Mouse (Mus musculus): ENCODE measurements around the gene Gm10972. TPM values are rescaled to one million over a fixed set of nuclear protein-coding genes. Genes with fewer than 3 reads are reported as not detected.
"Not testable (repeated sequence)": the region's sequence is repeated elsewhere in the genome, so short reads cannot be mapped to it uniquely, and the experiment has no call there.

Gene Gm10972
- total and polyA plus RNA-seq, 3 experiments: not detected

DNA sequence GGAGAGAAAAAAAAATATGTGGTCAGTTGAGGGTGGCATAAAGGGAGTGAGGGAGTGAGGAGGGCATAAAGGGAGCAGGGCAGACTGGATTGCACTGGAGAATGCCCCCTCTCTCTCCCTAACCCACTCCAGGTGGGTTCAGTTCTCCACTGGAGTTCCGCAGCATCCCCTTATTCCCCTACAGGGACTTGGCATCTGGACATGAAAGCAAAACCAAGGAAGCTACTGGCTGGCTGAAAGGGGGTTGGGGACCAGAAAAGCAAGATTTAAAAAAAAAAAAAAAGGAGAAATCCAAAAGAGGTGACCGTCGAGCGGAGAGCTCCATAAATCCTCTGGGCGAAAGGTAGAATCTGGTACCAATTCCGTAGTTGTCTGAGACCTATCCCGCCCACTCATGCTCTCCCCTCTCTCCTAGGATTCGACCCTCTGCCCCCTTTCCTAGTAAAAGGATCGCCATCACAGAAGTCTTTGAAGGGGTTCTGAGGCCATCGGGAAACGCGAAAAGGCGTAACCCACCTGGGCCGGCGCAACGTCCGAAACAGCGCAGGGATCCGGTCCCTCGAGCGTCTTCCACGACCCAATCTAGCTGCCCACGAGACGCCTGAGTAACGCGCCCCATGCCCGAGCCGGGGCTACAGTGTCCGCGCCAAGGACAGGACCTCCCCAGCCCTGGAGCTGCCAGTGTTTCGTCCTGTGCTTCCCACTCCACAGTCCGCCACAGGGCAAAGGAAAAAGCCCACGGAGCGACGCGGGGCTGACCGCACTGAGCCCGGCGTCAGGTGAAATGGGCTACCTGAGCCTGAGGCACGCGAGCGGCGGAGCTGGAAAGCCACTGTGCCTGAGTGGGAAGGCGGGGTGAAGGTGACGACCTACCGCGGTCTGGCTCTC, 15.2 kb downstream of the Gm10972 start:
- H3K9ac ChIP-seq (ENCODE audit: control insufficient read depth, low read depth, low read length, poor library complexity, severe bottlenecking): peak overlapping the region; percentile 56
- DNase-seq (ENCODE audit: low read depth, low spot score): not testable (repeated sequence)

DNA sequence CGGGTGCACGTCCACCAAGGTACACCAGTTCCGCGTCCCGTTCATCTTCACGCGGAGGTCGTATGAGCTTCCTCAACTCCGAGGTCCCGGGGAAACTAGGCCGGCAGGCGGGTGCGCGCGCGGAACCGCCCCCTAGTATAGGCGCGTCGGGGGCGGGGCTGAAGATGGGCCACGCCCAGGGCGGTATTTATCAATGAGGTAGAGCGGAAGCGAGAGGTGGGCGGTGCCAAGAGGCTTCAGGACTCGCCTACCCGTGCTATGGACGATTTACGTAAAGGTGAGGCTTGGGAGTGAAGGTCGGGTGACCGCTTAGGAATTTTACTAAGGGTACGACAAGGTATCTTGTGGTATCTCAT, 15.8 kb downstream of the Gm10972 start, which contains the start of gene Tuft1:
Gene Tuft1, minus strand, starts transcription at position 133 of the 356 bp plus-strand sequence.
- not testable (repeated sequence) for DNase-seq (ENCODE audit: low read depth, low spot score); H3K27me3 ChIP-seq (ENCODE audit: control insufficient read depth in 1 of 2, insufficient read depth in 2 of 2, low read length in 2 of 2); H3K36me3 ChIP-seq (ENCODE audit: control insufficient read depth in 1 of 2, insufficient read depth in 2 of 2, low read length in 2 of 2); H3K79me2 ChIP-seq (ENCODE audit: control insufficient read depth, insufficient read depth, low read length, poor library complexity); H3K9me3 ChIP-seq (replicated peaks; ENCODE audit: insufficient read depth, low read length)
- H3K27ac ChIP-seq (ENCODE audit: control insufficient read depth, low read depth, low read length): peak within 1 kb of the TSS; percentile 63
- peak within 1 kb of the TSS; percentile 56 for H3K9ac ChIP-seq (ENCODE audit: control insufficient read depth, low read depth, low read length, poor library complexity, severe bottlenecking)
- H3K4me1 ChIP-seq (ENCODE audit: control insufficient read depth in 1 of 2, insufficient read depth in 2 of 2, low read length in 2 of 2): peaks cover 3 to 10% of the 10 kb centered on the region in 2 experiments; a peak in 3 of 4 replicates
- TF ChIP-seq SIN3A (IDR thresholded peaks at IDR 0.05; ENCODE audit: low read length) (peak; percentile 33; the same call in 1 of the 2 replicates), NRF1 (IDR thresholded peaks at IDR 0.05; ENCODE audit: insufficient read depth, low read depth, low read length, poor library complexity, severe bottlenecking) (peak; percentile 45; the same call in 1 of the 2 replicates), TCF12 (IDR thresholded peaks at IDR 0.05; ENCODE audit: low read depth, low read length) (0 out of 2 replicates have a peak, but pooled peaks have one; percentile 9)
- H3K4me3 ChIP-seq (ENCODE audit: control insufficient read depth in 1 of 2, insufficient read depth in 1 of 2, low read depth in 2 of 2, low read length in 2 of 2): peak within 1 kb of the TSS; percentile 46 to 58

More for the DNA sequence above, 15.2 kb downstream of the Gm10972 start:
- Histone ChIP-seq H3K4me1 (ENCODE audit: control insufficient read depth in 1 of 2, insufficient read depth in 2 of 2, low read length in 2 of 2) (peaks cover 3 to 10% of the 10 kb centered on the region in 2 experiments; a peak in 3 of 4 replicates), H3K4me3 (ENCODE audit: control insufficient read depth in 1 of 2, insufficient read depth in 1 of 2, low read depth in 2 of 2, low read length in 2 of 2) (peak overlapping the region; percentile 46 to 58)
- not testable (repeated sequence) for H3K9me3 ChIP-seq (replicated peaks; ENCODE audit: insufficient read depth, low read length); H3K27me3 ChIP-seq (ENCODE audit: control insufficient read depth in 1 of 2, insufficient read depth in 2 of 2, low read length in 2 of 2); H3K79me2 ChIP-seq (ENCODE audit: control insufficient read depth, insufficient read depth, low read length, poor library complexity); H3K36me3 ChIP-seq (ENCODE audit: control insufficient read depth in 1 of 2, insufficient read depth in 2 of 2, low read length in 2 of 2); H3K27ac ChIP-seq (ENCODE audit: control insufficient read depth, low read depth, low read length)
- TF ChIP-seq ZNF384 (IDR thresholded peaks at IDR 0.05; ENCODE audit: low read depth, low read length): peak; percentile 82

DNA sequence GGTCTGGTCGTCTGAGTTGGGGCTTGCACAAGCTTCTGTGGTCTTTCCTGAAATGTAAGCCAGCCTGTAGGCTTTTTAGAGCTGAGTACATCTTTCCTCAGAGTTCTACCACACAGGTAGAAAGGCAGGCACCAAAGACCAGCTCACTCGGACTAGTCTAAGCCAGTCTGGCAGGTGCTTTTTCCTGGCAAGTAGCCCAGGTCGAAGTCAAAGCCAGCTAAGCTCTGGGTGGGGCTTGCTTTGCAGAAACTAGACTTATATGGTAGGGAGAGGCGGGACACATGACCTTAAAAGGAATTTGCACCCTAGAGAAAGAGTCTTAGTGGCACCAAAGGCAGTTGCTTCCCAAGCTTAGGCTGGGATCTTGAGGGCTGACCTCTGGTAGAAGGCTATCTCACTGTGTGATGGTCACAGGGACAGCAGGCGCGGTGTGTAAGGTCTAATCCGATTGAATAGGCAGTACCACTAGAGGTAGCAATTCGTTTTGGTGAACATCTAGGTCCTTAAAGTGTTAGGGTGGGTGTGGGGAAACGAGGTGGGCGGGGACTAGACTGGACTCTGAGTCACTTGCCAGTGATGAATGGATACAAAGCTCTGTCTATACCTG, 16.3 kb downstream of the Gm10972 start:
- peaks cover 3 to 10% of the 10 kb centered on the region in 2 experiments; a peak in 3 of 4 replicates for H3K4me1 ChIP-seq (ENCODE audit: control insufficient read depth in 1 of 2, insufficient read depth in 2 of 2, low read length in 2 of 2)
- H3K4me3 ChIP-seq (ENCODE audit: control insufficient read depth in 1 of 2, insufficient read depth in 1 of 2, low read depth in 2 of 2, low read length in 2 of 2): peak overlapping the region; percentile 20 to 53
- H3K9me3 ChIP-seq (replicated peaks; ENCODE audit: insufficient read depth, low read length); H3K36me3 ChIP-seq (ENCODE audit: control insufficient read depth in 1 of 2, insufficient read depth in 2 of 2, low read length in 2 of 2); H3K27me3 ChIP-seq (ENCODE audit: control insufficient read depth in 1 of 2, insufficient read depth in 2 of 2, low read length in 2 of 2); H3K79me2 ChIP-seq (ENCODE audit: control insufficient read depth, insufficient read depth, low read length, poor library complexity): not testable (repeated sequence)
- peak; percentile 56 for TF ChIP-seq USF1 (IDR thresholded peaks at IDR 0.05; ENCODE audit: low read depth, low read length)
- H3K27ac ChIP-seq (ENCODE audit: control insufficient read depth, low read depth, low read length): peak overlapping the region; percentile 63
- H3K9ac ChIP-seq (ENCODE audit: control insufficient read depth, low read depth, low read length, poor library complexity, severe bottlenecking): peak overlapping the region; percentile 52; the same call in 1 of the 2 replicates
- DNase-seq (ENCODE audit: low read depth, low spot score): peak; percentile 88

DNA sequence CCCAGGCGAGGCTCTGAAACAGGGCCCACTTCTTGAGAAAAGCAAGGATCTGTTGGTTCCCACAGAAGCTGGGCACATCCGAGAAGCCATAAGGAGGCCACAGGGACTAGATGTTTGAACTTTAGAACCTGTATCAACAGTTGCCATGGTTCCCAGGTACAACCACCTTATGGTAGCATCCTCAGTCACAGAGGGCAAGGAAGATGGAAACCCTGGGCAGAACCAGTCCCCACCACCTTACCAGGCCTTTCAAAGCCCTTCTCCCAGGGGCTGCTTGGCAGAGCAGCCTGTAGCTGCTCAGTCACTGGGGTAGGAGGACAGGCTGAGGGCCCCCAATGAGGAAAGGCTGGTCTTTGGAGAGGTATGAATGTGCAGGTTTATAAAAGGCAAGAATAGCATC, 17.9 kb downstream of the Gm10972 start:
- H3K27ac ChIP-seq (ENCODE audit: control insufficient read depth, low read depth, low read length): not testable (repeated sequence)

More for the DNA sequence above, 17.9 kb downstream of the Gm10972 start:
- H3K79me2 ChIP-seq (ENCODE audit: control insufficient read depth, insufficient read depth, low read length, poor library complexity); H3K9me3 ChIP-seq (replicated peaks; ENCODE audit: insufficient read depth, low read length); H3K27me3 ChIP-seq (ENCODE audit: control insufficient read depth in 1 of 2, insufficient read depth in 2 of 2, low read length in 2 of 2); H3K4me3 ChIP-seq (ENCODE audit: control insufficient read depth in 1 of 2, insufficient read depth in 1 of 2, low read depth in 2 of 2, low read length in 2 of 2); DNase-seq (ENCODE audit: low read depth, low spot score); H3K9ac ChIP-seq (ENCODE audit: control insufficient read depth, low read depth, low read length, poor library complexity, severe bottlenecking): not testable (repeated sequence)
- Histone ChIP-seq H3K36me3 (ENCODE audit: control insufficient read depth in 1 of 2, insufficient read depth in 2 of 2, low read length in 2 of 2) (peaks cover 0 to 13% of the 10 kb centered on the region in 2 experiments; a peak in 2 of 4 replicates), H3K4me1 (ENCODE audit: control insufficient read depth in 1 of 2, insufficient read depth in 2 of 2, low read length in 2 of 2) (peaks cover 8 to 19% of the 10 kb centered on the region in 2 experiments)

All from MEL (cell line).